Mouse (Mus musculus) layer of hippocampus, postnatal 10 days (tissue): ENCODE results near the gene Atp2b1. TPM values are rescaled to one million over a fixed set of nuclear protein-coding genes. Genes with fewer than 3 reads are reported as not detected.
A peak's percentile ranks its signal among the peaks of the same experiment; 100 is the strongest.

ENCODE experiments used
- DNase-seq, 2 experiments: peaks; one replicate each; pipeline ENCODE4 v3.0.0; 2021; ENCODE audit warnings: low spot score in 2 of 2
- long read RNA-seq: library from polyadenylated mRNA; stranded (forward); transcript quantifications from one replicate; pipeline ENCODE4 v2.0.0, GENCODE M21; 2023
- total RNA-seq, 2 experiments: library from RNA; stranded (reverse); gene quantifications; 2 replicates each; pipeline ENCODE4 v1.2.3; 2021

Atp2b1 gene
- 1,000 to 10,000 TPM; 1,022 to 1,059 TPM for total RNA-seq
- long read RNA-seq, partial matches to known transcripts, result 56 of 133 reads
- long read RNA-seq, other reads (novel, unspliced or antisense), result 72 of 133 reads

DNA sequence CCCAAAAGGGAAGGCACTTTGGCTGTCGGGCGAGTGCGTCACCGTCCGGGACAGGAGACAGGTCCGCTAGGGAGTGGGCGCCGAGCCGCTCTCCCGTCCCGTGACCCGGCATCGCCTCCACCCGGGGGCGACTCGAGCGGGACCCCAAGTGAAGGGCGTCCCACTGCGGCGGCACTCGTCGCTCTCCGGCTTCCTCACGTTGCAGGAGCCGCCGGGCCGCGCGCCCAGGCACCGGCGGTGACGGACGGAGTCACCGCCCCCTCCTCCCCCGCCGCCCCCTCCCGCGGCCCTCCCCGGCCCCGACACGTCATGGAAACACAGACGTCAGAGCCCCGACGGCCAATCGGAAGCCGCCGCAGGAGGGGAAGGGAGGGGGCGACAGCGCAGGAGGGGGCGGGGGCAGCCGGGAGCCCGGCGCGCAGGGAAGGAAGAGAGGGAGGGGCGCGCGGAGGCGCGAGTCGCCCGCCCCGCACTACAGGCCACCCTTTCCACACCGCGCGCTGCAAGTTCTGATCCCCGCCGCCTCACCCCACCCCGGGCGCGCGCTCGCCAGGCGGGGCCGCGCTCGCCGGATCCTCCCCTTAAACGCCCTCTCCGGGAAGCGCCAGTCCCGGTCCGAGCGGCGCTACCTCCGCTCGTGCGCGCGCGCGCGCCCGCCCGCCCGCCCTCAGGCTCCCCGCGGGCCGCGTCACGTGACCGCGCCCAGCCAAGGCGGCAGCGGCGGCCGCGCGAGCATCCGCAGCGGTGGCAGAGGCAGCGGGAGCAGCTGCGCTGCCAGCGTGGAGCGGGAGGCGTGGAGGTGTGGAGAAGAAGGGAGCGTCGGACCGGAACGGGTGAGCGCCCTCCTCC lies at the start of gene Atp2b1:
Gene Atp2b1, plus strand, starts transcription at position 446 of the 849 bp plus-strand sequence.
- peak; percentile 91 to 96 for DNase-seq

DNA sequence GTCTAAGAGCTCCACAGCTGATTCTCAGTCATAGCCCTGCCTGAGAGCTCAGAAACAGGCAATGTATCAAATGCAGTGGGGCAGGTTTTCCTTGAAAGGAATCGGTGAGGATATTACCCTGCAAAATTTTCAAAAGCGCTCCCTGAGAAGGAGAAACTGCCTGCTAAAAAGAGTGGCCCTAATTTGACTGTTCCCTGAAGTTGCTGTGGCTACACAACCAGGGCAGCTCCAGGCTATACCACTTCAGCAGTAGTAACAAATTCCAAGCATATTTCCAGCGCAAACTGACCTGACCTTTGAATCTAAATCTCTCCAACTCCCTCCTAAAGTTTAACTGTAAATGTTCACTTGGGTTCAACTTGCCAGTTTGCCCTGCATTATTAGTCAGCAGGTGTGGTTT lies 49.4 kb upstream of the Atp2b1 start:
- DNase-seq, result no peak

DNA sequence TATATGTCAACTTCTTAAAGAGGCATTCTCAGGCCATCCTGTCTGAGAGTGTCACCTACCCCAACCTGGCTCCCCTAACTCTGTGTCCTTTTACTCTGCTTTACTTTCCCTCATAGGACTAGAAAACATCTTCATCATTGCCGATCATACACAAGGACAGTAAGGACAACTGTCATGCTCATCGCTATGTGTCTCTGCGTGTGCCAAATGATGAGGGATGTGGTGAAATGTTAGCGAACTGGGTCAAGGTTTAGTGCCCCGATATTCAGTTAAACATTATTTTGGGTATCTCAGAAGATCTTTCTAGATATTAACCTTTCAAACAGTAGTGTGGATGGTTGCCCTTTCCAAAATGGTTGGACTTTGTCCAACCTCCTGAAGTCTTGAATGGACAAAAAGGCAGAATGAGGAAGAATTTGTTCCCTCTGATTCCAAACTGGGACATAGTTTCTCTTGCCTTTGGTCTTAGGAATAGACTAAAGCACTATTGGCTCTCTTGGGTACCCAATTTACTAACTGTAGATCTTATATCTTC lies 47.3 kb upstream of the Atp2b1 start:
- DNase-seq, result no peak

DNA sequence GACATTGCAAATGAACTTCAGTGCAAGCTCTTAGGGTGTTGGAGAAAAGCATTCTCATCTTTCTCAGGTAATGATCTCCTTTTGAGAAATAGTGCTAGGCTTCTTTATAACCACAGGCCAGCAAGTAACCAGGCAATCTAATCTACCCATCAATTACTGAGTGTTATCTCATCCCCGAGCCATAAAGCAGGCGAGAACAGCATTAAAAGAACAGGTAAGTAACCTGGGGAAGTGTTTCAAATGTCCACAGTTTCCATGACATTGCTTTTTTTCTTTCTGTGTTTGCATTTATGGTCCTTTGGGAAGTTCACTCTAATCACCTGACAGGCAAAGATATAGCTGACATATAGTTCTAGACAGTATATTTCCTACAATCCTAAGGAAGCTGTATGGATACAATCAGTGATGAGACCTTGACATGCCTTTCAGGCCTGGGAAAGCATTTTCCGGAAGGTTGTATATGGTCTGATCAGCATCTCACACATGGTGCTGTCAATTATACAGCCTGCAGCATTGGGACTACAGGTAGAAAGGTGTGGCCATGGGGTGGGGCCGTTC lies 45.8 kb upstream of the Atp2b1 start:
- DNase-seq, result no peak

DNA sequence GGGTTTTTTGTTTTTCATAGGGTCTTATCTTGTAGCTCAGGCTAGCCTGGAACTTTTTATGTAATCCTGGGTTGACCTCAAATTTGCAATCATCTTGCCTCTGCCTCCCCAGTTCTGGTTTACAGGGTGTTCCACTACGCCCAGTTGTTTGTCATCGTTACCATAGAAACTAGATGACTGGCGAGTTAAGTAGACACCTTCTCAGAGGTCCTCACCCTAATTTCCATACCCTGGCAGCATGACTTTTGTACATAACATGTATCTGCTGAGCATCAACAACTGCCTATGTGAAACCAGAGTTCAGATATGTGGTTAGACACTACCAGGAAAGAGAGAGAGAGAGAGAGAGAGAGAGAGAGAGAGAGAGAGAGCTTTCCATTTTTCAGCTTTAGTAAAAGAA lies 36.4 kb upstream of the Atp2b1 start:
- no peak for DNase-seq

DNA sequence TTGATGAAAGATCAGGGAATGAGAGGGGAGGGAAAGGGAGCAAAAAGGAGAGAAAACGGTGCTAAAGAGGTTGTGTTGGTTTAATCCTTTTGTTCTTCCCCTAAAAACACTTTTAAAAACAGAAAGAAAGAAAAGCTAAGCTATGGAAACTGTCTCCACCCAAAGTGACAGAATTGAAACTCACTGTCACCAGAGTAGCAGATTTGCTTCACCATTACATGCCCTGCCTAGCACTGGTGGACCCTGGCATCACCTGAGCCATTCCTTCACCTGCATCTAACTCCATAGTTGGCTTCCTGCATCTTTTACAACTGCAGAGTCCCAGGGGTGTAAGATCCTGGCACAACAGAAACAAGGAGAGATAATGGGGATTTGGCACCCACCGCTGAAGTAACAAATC lies 35.6 kb upstream of the Atp2b1 start:
- DNase-seq, result no peak

DNA sequence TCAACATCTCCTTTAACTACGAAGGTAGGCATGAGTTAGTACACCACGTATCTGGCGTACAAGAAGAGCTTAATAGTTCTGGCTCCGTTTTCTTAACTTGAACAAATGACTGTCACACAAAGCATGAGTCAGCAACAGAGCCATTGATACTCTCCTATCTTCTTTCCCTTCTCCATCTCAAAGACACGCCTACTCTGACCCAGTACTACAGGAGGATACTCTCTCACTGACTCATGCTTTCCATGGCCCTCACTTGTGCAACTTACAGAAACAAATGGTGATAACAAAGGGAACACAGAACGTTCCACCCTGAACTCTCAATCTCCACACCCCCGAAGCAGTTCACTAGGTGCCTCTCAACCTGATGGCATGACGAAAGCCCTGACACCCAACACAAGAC lies 34.1 kb upstream of the Atp2b1 start:
- no peak for DNase-seq

DNA sequence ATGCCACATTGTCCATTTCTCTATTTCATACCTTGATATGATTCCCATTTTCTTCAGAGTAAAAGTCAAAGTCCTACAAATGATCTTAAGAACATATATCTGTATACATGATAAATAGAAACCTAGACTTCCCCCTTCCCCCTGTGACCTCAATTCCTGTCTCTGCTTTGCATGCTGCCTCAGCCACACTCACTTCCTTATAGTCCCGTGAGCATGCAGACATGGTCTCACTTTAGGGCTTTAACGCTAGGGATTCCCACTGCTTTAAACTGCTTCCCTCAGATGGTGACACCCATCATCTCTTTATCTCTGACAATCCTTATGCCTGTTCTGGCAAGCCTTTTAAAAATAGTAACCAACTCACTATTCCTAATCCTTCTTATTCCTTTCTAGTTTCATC lies 33.5 kb upstream of the Atp2b1 start:
- no peak for DNase-seq

DNA sequence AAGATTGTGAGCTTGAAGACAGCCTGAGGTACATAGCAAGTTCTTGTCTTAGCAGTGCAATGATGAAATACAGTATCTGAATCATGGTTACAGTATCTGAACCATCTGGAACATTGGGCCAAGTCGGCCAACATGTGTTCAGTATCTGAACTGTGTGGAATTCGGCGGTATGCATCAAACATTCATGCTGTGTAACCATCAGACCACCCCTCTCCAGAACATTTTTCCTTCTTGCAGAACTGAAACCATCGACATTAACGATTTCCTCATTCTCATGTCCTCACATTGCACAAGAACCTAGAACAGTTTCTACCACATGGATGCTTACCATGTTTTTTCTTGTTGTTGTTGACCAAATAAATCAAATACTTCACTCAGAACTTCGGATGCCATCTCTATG lies 32.7 kb upstream of the Atp2b1 start:
- DNase-seq, result no peak

DNA sequence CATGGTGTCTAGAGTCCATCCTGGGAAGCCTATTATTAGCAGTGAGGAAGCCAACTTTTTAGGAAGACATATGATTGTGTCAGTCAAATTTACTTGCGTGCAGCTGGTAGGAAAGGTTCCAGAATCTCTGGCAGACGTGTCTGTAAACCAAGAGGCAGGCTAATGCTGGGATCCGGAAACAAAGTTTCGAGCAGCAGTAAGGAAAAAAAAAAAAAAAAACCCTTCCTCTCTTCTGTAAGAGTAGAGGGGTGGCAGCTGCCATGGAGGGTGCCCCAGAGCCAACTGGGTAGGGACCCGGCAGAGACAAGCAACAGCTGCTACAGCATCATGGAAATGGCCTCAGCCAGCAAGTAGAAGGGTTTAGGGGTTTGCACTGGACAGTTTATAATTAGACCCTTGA lies 31.6 kb upstream of the Atp2b1 start:
- DNase-seq, result peak; percentile 8 to 10

DNA sequence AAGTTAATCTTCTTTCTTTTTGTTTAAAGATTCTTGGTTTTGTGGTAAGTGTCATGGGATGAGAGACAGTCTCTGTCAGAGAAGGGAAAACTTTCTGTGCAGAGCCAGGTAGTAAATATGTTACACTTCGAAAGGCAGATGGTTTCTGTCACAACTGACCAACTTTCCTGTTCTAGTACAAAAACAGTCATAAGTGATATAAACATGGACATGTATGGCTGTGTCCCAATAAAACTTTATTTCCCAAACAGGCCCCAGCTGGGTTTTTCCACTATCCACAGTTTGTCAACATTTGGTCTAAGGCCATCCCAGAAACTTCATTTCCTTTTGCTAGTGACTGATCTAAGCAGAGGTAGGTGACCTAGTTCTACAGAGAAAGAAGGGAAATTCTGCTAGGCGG lies 29.8 kb upstream of the Atp2b1 start:
- no peak for DNase-seq

DNA sequence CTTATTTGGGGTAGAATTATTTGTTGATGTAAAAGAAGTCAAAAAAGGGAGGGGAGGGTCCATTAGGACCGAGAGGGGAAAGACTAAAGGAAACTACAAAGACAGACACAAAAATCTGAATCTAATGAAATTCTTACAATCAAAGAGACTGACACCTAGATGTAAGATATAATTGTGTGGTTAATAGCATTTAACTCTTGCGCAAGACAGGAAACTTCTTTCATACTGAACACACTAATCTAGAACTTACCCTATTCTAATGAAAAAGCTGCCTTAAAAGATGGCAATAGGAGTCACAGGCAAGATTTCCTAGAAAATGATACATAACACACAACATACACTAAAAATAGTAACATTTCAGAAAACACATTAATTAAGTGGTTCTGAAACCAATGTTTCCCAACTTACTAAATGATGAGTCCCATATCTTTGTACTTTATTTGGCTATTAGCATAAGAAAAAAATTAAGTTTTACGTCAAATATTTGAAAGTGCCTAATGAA lies 27.4 kb upstream of the Atp2b1 start:
- DNase-seq, result no peak

DNA sequence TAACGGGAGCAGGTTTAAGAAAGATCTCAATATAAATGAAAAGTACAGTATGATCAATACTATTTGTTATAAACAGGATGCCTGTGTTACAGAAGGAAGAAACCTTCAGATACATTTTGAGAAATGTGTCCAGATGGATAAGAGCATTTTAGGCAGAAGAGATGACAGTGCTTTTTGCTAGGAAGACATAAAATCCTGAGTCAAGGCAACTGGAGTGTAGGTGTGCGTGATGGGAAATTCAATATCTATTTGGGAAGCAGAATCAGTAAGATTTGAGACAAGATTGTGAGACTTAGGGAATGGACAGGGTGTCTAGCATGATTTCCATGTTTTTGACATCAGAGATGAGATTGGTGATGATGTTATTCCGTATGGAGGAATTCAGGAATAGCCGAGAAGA lies 22.8 kb upstream of the Atp2b1 start:
- no peak for DNase-seq

DNA sequence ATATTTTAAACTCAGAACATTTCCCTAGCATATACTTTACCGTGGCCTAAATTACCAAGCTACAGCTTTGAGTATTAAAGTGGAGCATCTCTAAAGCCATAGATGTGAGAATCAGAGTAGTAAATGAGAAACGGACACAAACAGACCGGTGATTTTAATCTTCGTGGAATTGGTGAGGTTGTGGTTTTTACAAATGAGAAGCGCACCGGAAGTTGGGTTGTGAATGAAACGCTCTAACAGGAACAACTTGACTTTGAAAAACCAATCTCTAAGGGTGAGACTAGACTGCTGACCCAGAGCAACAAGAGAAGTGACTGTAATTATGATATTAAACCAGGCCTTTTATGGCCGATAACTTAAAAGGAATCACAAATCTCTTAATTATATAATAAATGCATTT lies 16.7 kb upstream of the Atp2b1 start:
- no peak for DNase-seq

DNA sequence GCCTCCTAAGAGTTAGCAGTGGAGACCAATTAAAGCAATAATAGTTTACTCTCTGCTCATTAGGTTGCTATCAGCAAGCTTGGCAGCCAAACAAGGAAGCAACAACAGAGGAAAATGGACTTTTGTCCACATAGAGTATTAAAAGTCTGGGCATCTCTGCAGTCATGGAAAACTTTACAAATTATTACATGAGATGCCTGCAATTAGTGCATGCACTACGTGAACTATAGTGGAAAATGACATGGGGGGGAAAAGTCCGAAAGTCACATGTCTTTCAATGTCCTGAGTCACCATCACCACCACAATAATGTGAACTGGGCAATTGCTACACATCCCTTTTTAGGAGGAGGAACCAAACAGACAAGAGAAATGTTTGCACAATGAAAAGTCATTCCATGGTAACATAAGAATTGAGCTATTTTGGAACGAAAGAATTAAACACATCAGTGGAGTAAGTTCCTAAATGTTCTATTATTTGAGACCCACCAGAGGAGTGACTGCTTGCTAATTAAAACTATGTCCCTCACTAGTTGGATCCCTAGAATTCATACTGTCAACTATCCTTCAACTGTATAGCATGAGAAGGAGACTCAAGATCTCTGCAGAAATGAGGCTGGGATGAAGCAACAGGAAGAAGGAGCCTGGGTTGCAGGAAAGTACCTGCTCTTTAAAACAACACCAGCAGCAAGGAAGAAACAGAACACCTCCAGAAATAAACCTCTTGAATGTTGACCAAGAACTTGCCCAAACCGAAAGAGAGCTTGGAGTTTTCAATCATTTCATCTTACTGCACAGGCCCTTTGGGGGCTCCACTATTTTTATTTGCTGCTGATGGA lies 16.1 kb upstream of the Atp2b1 start:
- no peak for DNase-seq

DNA sequence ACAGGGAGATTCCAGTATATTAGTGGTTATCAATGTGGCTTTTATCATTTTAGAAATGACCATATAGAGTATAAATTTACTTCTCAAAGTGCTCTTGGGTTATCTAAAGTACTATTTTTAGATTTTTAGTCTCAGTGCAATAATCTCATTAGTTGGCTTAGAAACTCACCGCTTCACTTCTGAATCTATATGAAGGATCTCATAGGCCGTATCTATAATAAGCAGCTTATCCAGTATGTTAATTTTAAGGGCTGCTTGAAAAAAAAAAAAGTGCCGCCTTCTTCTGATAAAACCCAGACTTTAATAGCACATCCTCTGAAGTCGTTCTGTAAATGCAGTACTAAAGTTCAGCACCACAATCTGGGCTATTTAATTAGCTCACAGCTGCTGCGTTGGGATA lies 12.7 kb upstream of the Atp2b1 start:
- DNase-seq, result no peak

DNA sequence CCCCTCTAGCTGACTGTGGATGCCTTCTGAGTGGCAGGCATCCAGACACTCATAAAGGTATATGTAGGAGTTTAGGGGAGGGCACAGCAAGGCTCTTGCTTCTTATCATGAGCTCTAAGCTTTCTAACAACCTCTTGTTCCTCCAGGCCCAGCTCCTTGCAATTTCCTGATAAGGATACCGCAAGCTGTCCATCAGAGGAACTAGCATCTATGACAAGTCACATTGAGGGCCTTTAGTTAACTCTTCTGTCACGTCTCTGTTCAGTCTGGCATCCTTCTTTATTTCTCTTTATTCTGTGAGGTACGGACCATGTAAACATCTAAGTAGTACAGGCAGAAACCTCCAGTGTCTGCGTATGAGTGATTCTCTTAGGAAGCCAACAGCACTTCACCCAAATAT lies 8.2 kb upstream of the Atp2b1 start:
- DNase-seq, result no peak

DNA sequence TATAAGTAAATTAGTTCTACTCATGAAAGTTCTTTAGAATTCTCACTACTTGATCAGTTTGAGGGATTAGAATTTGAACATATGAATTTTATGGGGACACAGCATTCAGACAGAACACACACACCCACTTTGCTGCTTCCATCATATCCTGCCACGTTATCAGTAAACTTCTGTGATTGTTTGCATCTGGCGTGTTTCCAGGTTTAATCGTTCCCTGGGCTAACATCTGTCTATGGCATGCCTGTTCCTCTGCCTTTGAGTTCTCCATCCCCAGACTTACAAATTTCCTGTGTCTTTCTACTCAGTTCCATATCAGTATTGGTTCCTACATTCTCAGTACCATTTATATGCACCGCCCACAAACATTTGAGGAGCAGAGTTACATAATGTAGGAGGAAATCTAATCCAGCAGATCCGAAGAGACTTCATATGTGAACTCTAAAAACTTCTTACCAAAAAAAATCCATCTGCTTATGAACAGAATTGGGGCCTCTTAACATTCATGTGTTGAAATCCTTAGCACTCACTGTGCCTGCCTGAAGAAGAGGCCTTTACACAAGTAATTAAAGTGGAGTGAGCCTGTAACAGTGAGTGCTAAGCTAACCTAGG lies 7.2 kb upstream of the Atp2b1 start:
- no peak for DNase-seq

DNA sequence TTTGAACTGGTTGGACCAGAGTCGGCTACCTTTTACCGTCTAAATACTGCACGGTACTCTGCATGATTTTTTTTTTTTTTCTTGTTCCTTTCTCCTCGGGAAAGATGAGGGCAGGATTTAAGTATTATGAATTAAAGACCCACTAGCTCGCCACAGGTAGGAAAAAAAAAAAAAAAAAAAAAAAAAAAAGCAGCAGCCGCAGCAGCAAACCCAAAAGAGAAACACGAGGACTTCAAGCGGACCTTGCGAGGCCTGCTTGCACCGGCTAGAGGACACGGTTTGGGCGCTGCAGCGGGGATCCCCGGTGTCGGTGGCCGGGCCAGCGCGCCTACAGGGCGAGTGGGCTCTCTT lies 621 bp upstream of the Atp2b1 start:
- no peak for DNase-seq

DNA sequence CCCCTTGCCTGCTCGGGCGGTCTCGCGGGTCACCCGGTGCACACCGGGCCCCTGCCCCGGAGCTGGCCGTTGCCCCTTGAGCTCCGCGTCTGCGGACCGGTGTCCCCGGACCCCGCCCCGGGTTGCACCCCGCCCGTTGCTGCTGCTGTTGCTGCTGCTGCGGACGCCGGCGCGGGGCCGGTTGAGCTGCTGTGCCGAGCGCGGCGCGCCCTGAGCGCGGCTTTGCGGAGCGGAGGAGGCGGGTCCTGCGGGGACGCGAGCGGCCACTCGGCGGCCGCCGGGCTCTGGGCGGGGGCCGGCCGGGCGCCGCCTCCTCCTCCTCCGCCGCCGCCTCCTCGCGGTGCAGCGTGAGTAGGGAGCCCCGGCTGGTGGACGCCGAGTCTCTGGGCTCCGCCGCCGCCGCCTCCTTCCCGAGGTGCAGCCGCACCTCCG lies 620 bp downstream of the Atp2b1 start:
- peak; percentile 82 to 88 for DNase-seq

DNA sequence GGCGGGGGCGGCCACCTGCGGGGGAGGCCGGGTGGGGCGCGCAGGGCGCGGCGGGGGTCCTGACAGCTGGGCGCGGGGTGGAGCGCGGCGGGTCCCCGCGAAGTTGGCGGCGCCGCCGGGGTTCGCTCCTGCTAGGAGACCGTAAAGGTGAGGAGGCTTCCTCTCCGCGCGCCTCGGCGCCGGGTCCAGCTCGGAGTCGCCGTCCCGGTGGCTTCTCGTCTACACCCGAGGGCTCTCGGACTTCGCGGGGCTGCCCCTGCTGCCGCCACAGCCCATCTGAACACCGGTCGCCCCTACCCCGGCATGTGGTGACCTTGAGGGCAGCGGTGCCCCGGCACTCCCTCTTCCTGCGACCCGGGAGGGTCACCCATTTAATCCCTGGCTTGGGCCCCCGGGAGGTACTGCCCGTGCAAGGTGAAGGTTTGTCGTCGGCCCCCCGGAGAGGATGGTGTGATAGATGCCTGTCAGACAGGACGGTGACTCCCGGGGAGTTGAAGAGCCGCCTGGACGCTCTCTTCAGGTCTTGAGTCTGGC lies 1.3 kb downstream of the Atp2b1 start:
- DNase-seq, result peak in 1 of 2 experiments; percentile 43
